Mouse (Mus musculus) ES-Bruce4 (cell line): ENCODE measurements at regions not wholly inside any gene's neighbourhood (a gene's known extent, or its start where the extent isn't known, plus 50 kb on each side); places are given as distances from the start of the nearest gene placed in this dataset.

ENCODE experiments used
- H3K27ac ChIP-seq: 2 replicates; pipeline ENCODE4 v1.5.1; 2012; ENCODE audit warnings: low read length, inconsistent platforms; ENCODE audit not compliant: insufficient read depth
- H3K27me3 ChIP-seq: 2 replicates; pipeline ENCODE4 v1.6.1; 2012; ENCODE audit warnings: mild to moderate bottlenecking, low read length, inconsistent platforms; ENCODE audit not compliant: control insufficient read depth, poor library complexity, insufficient read depth, severe bottlenecking
- H3K36me3 ChIP-seq: 2 replicates; pipeline ENCODE4 v1.6.1; 2012; ENCODE audit warnings: inconsistent platforms, mild to moderate bottlenecking, low read length, moderate library complexity; ENCODE audit not compliant: control insufficient read depth, poor library complexity, insufficient read depth, severe bottlenecking
- H3K4me1 ChIP-seq: one replicate; pipeline ENCODE4 v1.8.1; 2011; ENCODE audit warnings: low read length; ENCODE audit not compliant: control insufficient read depth, insufficient read depth
- H3K4me3 ChIP-seq: 2 replicates; pipeline ENCODE4 v1.5.1; 2011; ENCODE audit warnings: low read depth, mild to moderate bottlenecking, low read length
- H3K9ac ChIP-seq: 2 replicates; pipeline ENCODE4 v1.6.1; 2012; ENCODE audit warnings: low read depth, mild to moderate bottlenecking, inconsistent platforms; ENCODE audit not compliant: poor library complexity, severe bottlenecking
- H3K9me3 ChIP-seq: replicated peaks from 2 replicates; pipeline ENCODE4 v1.6.1; 2012; ENCODE audit warnings: mild to moderate bottlenecking, low read length, inconsistent platforms; ENCODE audit not compliant: control insufficient read depth, poor library complexity, insufficient read depth, severe bottlenecking
- CTCF ChIP-seq: IDR thresholded peaks from one replicate; pipeline ENCODE4 v1.8.1; 2011; ENCODE audit warnings: low read depth, low read length
- EP300 ChIP-seq: IDR thresholded peaks from 2 replicates; pipeline ENCODE4 v1.6.1; 2011; ENCODE audit warnings: low read depth, low read length; ENCODE audit not compliant: insufficient read depth
- POLR2A ChIP-seq: IDR thresholded peaks from one replicate; pipeline ENCODE4 v1.8.1; 2011; ENCODE audit warnings: low read length; ENCODE audit not compliant: insufficient read depth

DNA sequence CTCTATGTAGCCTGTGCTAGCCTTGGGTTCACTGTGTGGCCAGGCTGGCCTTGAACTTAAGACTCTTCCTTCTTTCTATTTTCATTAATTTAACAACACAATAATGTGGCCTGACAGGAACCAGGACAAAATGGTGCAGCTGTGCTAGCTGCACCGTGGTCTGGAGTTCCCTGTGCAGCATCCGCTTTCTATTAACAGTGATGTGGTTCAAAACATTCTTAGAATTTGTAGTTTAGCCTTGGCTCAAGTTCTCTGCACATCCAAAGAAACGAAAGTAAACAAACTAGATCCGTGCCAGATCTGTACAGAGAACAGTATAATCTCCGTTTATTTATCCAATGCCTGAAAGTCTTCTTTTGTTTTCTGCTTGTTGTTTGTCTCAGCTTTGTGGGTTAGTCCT, 88.5 kb downstream of the Irx1 start:
- no peaks in the 10 kb centered on the region for H3K36me3 ChIP-seq
- no peaks in the 10 kb centered on the region for H3K27me3 ChIP-seq
- peaks cover 3% of the 10 kb centered on the region; the same call in 1 of the 2 replicates for H3K9me3 ChIP-seq
- no peak overlapping the region for H3K4me3 ChIP-seq
- no peak overlapping the region for H3K27ac ChIP-seq
- TF ChIP-seq EP300 (no peak), CTCF (no peak), POLR2A (no peak)
- no peaks in the 10 kb centered on the region for H3K4me1 ChIP-seq
- H3K9ac ChIP-seq: no peak overlapping the region

DNA sequence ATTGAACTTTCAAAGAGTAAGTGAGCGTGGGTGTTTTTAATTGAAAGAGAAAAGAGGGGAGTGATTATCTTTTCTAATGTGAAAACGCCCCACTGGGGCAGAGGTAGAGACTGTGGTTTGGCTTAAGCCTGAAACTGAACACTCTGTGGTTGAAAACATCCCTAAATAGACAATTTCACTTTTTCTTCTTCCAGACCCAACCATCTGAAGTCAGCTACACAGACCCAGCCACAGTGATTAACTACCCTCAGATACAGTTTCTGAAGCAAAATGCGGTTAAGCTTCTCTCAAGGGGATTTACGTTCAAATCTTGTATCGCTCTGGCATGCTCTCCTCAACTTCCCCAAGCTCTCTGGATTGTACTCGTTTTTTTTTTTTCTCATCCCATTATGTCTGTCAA, 94.8 kb downstream of the Irx1 start:
- Histone ChIP-seq H3K4me1 (no peaks in the 10 kb centered on the region), H3K36me3 (no peaks in the 10 kb centered on the region), H3K4me3 (no peak overlapping the region), H3K9me3 (no peaks in the 10 kb centered on the region), H3K9ac (no peak overlapping the region), H3K27ac (no peak overlapping the region), H3K27me3 (no peaks in the 10 kb centered on the region)
- TF ChIP-seq EP300 (no peak), POLR2A (no peak), CTCF (no peak)

DNA sequence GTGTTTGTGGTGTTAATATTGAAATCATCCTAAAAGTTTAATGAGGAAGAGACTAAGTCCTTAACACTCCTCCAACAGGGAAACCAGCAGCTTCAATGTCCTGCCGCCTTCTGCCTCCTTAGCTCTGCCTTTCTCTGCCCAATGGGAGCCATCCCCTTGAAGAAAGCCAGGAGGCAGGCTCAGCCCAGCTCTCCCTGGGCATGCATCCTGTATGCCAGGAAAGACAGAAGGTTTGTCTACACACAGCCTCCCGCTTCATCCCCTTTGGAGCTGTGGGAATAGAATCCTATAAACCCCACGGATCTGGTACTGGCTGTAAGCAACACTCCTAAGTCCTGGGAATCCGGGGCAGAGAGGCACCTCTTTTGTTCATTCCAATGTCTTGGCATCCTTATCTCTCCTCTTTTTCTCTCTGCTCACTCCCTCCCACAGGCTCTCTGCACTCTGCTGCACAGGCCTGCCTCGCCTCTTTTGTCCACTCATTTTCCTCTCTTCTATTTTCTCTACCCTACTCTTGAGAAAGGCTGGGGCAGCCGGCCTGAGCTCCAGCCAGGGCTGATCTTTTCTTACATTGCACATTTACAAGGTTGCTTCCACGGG, 110.0 kb downstream of the Irx1 start:
- Histone ChIP-seq H3K4me1 (no peaks in the 10 kb centered on the region), H3K27me3 (no peaks in the 10 kb centered on the region; the same call in 1 of the 2 replicates), H3K36me3 (no peaks in the 10 kb centered on the region), H3K9me3 (no peaks in the 10 kb centered on the region), H3K9ac (no peak overlapping the region), H3K4me3 (no peak overlapping the region), H3K27ac (no peak overlapping the region)
- TF ChIP-seq POLR2A (no peak), EP300 (no peak), CTCF (no peak)

DNA sequence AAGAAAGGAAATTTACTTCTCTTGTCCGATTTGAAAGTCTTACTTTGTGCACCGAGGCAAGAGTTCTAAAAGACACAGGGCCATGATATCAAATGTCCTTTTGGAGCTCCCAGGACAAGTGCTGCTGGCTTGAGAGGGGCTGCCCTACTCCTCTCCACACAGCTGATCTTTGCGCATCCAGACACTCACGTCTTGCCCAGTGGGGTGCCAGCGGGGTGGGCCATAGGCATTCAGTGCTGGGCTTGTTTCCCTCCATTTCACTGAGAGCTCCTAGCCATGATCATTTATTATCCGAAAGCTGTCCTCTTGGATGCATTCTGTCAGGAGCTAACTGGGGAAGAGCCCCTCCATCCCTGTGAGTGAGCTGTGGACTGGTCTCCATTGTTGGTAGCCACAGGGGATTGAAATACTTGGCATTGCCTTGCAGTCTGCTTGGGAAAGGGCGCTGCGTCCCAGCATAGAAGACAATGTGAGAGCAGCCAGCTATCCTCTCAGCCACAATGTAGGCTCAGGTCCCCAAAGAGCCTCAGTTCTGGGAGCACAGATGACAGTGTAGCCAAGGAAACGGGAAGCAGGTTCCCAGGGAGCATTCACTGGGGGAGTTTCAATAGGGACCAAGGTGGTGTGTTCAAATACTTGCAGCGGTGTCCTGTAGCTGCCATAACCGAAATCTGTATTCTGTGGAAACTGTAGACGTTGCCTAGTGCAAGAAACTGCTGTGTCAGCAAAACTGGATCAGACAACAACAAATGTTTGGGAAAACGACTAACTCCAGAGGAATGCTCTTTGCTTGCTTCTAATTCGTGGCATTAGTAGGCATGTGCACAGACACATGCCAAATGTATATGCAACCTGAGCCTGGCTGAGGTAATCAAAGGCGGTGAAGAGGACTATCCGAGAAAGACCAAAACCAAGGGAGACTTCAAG, 159.2 kb downstream of the Irx1 start:
- Histone ChIP-seq H3K9ac (no peak overlapping the region), H3K4me1 (no peaks in the 10 kb centered on the region), H3K27ac (no peak overlapping the region), H3K36me3 (no peaks in the 10 kb centered on the region), H3K27me3 (no peaks in the 10 kb centered on the region), H3K4me3 (no peak overlapping the region), H3K9me3 (no peaks in the 10 kb centered on the region)
- TF ChIP-seq POLR2A: no peak
- TF ChIP-seq CTCF: no peak
- no peak for TF ChIP-seq EP300

DNA sequence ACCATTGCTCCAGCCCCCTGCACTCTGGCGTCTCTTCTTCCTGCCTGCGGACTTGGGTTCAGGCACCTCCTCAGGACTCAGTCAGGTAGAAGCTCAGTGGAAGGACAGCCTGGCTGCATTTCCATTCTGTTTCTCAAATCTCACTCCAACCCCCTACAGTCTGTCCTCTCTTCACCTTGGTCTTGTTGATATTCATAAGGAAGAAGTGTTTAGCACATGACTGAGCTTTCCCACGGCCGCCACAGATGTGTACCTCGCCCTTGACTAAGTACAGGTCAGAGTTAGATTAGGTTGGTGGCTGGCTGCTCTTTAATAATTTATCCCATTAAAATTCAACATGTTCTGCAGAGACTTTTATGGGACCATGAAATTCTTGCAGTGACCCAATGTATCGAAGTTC, 165.2 kb downstream of the Irx1 start:
- Histone ChIP-seq H3K27me3 (no peaks in the 10 kb centered on the region), H3K27ac (no peak overlapping the region), H3K4me1 (no peaks in the 10 kb centered on the region), H3K9ac (no peak overlapping the region), H3K4me3 (no peak overlapping the region), H3K9me3 (no peaks in the 10 kb centered on the region), H3K36me3 (no peaks in the 10 kb centered on the region)
- TF ChIP-seq EP300 (no peak), CTCF (no peak), POLR2A (no peak)

DNA sequence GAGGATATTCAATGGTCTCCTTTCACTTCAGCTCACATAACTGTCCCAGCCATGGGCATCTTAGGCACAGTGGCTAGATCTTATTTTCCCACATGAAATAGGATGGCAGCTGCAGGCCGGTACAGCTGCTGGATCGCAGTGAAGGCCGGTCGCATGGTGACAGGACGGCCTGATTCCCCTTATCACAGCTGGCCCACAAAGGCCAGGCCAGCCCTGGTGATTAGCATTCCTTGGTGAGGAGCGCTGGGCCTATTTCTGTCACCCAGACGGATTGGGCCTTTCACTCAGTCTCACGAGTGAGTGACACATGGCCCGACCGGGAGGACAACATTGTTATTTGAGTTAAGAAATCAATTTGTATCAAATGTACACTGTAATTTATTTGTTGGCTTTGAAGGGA, 178.8 kb downstream of the Irx1 start:
- no peaks in the 10 kb centered on the region for H3K4me1 ChIP-seq
- no peaks in the 10 kb centered on the region for H3K27me3 ChIP-seq
- H3K36me3 ChIP-seq: no peaks in the 10 kb centered on the region
- no peak overlapping the region for H3K4me3 ChIP-seq
- H3K27ac ChIP-seq: no peak overlapping the region
- H3K9me3 ChIP-seq: no peaks in the 10 kb centered on the region
- no peak for TF ChIP-seq EP300
- TF ChIP-seq CTCF: no peak
- no peak for TF ChIP-seq POLR2A
- no peak overlapping the region for H3K9ac ChIP-seq
